Mouse (Mus musculus): ENCODE data around the gene Kat14.

GRCm38 (mm10) chr2:144425761-144426160 lies 57.0 kb downstream of the Kat14 start:
- TF ChIP-seq CTCF (IDR thresholded peaks at IDR 0.05; ENCODE audit: low read depth): no peak
- no peak for TF ChIP-seq EP300 (IDR thresholded peaks at IDR 0.05; ENCODE audit: low read depth)

Measured in liver, embryonic 14.5 days (tissue).